Mouse (Mus musculus): ENCODE measurements around the gene Sstr3.

Gene Sstr3

GRCm38 (mm10) chr15:78559141-78559979, 14.9 kb upstream of the Sstr3 start:
- no peak for DNase-seq (ENCODE audit: extremely low read depth, low read depth)

GRCm38 (mm10) chr15:78557693-78558535, 13.4 kb upstream of the Sstr3 start:
- no peak for DNase-seq (ENCODE audit: extremely low read depth, low read depth)

GRCm38 (mm10) chr15:78554545-78555313, 10.2 kb upstream of the Sstr3 start:
- DNase-seq (ENCODE audit: extremely low read depth, low read depth) = peak; percentile 58

- DNase-seq (ENCODE audit: extremely low read depth, low read depth) = no peak
Observed at GRCm38 (mm10) chr15:78549189-78549734, 4.8 kb upstream of the Sstr3 start.

GRCm38 (mm10) chr15:78548711-78549110, 4.2 kb upstream of the Sstr3 start:
- no peak for DNase-seq (ENCODE audit: extremely low read depth, low read depth)

DNA sequence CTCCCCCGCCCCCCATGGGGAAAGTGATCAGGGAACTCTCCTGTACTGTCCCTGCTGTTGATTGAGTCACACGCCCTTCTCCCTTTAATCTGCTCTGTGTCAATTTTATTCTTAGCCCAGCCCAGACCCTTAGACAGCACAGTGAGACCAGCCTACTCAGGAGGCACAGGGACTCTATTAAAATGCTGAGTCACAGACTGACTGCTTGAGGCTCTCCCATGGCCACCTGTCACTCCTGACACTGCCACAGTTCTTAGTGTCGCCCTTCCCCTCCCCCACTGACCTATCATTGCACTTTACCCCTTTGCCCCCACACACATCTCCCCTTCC, 3.8 kb upstream of the Sstr3 start:
- DNase-seq (ENCODE audit: extremely low read depth, low read depth) = no peak

DNA sequence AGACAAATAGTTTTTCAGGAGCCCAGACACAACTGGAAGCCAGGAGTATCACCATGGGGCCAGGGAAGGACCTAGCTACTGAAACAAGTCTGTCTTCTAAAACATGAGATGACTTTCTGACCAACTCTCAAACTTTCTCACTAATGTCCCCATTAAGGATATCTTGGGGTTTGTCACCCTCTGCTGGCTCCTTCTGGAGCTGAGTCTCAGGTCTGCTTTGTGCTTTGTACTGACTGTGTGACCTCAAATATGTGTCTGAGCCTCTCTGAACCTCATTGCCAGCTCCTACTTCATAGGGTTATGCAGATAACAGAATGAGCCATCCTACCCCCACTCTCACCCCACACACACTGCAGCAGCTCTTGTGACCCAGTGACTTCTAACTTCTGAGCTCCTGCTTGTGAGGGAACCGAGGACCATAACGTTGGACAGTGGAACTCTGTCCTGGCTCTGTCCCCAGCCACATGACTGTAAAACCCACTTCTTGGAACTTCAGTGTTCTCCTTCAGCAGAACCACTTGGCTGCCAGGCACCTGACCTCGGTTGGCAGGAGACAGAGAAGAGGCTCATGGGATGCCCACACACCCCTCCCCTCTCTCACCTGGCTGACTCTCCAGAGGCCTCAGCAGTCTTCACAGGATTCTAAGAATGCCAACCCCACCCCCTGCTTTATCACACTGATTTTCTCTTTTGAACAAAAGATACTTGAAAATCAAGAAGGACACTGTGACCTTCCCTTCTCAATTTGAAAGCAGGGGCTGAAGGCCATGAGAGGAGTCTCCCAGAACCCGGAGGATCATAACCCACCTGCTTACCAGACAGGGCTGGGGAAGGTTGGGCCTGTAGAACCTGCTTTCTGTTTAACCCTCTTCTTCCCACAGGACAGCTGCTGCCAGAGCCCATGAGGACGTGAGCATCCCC, 3.2 kb upstream of the Sstr3 start:
- no peak for DNase-seq (ENCODE audit: extremely low read depth, low read depth)

- DNase-seq (ENCODE audit: extremely low read depth, low read depth) = no peak
Observed at GRCm38 (mm10) chr15:78546060-78546459, 1.6 kb upstream of the Sstr3 start.

GRCm38 (mm10) chr15:78544041-78544440, 444 bp downstream of the Sstr3 start:
- DNase-seq (ENCODE audit: extremely low read depth, low read depth) = no peak

- DNase-seq (ENCODE audit: extremely low read depth, low read depth) = no peak
Observed at GRCm38 (mm10) chr15:78542767-78543303, 1.6 kb downstream of the Sstr3 start.

- no peak for DNase-seq (ENCODE audit: extremely low read depth, low read depth)
Observed at GRCm38 (mm10) chr15:78542098-78542766, 2.3 kb downstream of the Sstr3 start.

DNA sequence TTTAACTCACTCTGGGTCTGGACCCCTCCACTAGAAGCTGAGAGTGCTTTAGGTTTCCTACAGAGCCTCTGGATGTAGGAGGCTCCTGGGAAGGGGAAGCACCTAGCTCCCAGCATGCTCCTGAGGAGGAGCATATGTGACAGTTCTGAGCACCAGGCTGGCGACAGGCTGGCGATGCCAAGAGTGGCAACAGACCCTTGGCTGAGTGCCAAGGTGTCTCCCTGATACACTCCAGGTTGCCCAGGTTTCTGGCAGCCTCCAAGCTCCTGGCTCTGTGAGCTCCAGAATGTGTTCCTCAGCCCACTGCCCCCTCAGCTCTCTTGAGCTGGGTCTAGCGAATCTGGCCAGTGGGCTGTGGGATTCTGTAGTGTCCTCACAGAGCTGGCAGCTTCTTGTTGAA, 2.9 kb downstream of the Sstr3 start:
- DNase-seq (ENCODE audit: extremely low read depth, low read depth) = no peak

GRCm38 (mm10) chr15:78541036-78541435, 3.4 kb downstream of the Sstr3 start:
- no peak for DNase-seq (ENCODE audit: extremely low read depth, low read depth)

DNA sequence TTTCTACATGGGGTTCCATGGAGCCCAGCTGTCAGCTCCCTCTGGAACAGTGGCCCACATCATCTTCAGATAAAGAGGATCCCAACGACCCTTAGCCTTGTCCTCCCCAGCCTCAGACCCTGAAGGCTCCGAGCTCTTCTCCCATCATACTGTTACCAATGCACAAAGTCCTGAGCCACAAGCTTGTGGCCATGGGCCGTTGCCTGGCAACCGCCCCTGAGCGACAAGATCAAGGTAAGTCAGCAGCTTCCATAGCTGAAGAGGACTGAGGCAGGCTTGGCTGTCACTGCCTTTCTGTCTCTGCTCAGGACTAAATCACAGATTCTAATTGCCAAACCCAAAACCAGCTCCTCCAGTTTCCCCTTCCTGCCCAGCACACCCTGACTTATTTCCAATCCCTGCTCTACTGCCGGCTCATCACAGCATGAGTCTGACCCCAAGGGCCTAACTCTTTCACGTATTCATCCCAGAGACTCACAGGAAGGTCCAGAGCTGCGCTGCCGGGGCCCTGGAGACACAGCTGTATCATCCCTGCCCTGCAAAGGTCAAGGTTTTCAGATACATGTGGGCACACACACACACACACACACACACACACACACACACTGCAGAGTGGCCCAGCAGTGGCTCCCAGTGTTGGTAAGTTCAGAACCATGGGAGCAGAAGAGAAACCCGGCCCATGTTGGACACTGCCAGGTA, 8.6 kb downstream of the Sstr3 start:
- DNase-seq (ENCODE audit: extremely low read depth, low read depth) = no peak

GRCm38 (mm10) chr15:78533346-78533835, 11.1 kb downstream of the Sstr3 start:
- no peak for DNase-seq (ENCODE audit: extremely low read depth, low read depth)

DNA sequence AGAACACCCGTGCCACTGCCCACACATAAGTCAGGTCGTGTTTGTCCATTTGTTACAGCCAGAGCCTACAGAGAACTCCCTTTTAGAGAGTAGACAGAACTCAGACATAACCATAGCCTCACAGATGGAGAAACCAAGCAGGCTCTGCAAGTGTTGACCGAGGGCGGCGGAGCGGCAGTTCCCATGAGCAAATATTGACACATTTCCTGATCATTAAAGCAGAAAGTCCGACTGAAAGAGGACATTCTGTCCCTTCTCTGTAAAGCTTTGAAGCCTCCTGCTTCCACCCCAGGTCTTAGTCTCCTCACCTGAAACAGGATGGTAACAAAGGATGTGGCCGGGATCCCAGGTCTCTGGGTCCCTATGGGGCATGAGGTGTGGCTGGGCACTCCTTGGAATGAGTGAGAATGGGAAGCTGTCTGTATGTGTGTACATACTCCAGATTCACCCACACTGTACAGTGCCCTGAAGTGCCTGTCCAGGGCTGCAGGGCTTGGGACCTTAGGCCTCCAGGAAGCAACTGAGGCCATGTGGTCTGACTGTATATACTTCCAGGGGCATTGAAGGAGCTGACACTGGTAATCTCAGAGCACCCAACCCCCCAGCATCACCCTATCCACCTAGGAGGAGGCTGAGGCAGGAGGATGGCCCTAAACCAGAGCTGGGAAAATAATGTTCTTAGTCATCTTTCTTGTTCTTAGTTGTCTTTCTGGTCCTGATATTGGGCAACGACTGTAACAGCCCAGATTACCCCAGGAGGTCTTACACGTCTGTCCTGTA, 11.7 kb downstream of the Sstr3 start:
- DNase-seq (ENCODE audit: extremely low read depth, low read depth) = no peak

DNA sequence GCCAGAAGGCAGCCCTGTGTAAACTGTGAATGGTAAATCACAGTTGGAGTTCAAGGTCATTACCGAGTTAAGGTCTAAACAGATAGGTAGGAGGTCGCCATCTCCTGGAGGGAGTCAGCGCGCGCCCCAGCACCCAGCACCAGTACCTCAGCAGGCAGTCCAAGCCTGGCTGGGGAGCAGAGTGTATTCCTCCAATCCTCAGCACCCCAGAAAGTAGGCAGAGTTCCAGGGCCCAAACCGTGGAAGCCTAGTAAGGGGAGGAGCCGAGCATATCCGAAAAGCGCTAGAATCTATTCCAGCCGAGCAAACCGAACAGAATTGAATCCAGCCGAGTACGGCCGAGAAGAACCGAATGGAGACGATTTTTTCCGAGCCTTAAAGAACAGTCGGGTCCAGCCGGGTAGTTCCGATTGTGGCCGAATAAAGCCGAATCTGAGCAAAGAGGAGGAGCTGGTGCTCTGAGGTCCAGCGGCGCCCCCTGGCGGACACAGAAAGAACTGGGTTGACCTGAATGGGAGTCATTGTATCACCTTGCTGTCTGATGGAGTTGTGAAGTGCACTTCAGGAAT, 12.5 kb downstream of the Sstr3 start:
- peak; percentile 87 for DNase-seq (ENCODE audit: extremely low read depth, low read depth)

DNA sequence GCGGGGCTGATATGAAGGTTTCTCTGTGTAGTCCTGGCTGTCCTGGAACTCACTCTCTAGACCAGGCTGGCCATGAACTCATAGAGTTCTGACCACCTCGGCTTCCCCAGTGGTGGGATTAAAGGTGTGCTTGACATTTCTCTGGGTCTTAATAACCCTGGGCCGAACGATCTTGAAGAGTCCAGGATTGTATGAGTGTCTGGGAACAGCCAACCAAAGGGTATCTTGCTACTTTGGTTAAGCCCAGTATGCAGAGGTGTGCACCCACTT, 13.1 kb downstream of the Sstr3 start:
- DNase-seq (ENCODE audit: extremely low read depth, low read depth) = no peak
